Mouse (Mus musculus): Measurements from ENCODE around the gene Rnft1.

GRCm38 (mm10) chr11:86497356-86497755 lies 12.9 kb downstream of the Rnft1 start:
- TF ChIP-seq CTCF (IDR thresholded peaks at IDR 0.05; ENCODE audit: extremely low read depth, insufficient read length, insufficient replicate concordance, low read depth, low read length) (no peak), POLR2A (IDR thresholded peaks at IDR 0.05; ENCODE audit: low read depth, low read length) (no peak)
